Mouse (Mus musculus) C2C12 (cell line): ENCODE results near the gene Medag.

Experiments
- CEBPB ChIP-seq: IDR thresholded peaks from one replicate; pipeline ENCODE4 v1.6.1; 2011; ENCODE audit warnings: low read depth, mild to moderate bottlenecking, control low read depth, moderate library complexity
- CTCF ChIP-seq: IDR thresholded peaks from one replicate; pipeline ENCODE4 v1.5.1; 2011; ENCODE audit not compliant: control insufficient read depth, insufficient read depth, insufficient read length
- MAX ChIP-seq: IDR thresholded peaks from one replicate; pipeline ENCODE4 v1.6.1; 2011; ENCODE audit warnings: mild to moderate bottlenecking, control low read depth
- USF1 ChIP-seq: IDR thresholded peaks from one replicate; pipeline ENCODE4 v1.6.1; 2011; ENCODE audit warnings: low read depth, mild to moderate bottlenecking, control low read depth, moderate library complexity

DNA sequence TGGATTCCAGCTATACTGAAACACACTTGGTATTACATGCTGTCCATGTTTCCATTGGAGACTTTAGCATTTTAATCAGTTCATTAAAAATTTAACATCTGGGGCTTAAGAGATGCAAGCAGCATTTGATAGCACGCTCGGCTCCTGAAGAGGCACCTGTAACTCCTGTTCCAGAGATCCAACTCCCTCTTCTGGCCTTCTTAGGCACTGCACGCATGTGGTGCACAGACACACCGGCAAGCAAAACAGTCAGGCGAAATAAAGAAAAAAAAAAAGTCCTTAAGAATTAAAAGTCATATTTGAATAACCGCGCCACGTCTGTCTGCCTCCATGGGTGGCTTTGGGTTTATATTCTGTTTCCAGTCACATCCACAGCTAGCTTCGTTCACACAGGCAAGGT lies 62.6 kb downstream of the Medag start:
- no peak for TF ChIP-seq CTCF
- TF ChIP-seq USF1: no peak
- no peak for TF ChIP-seq MAX
- no peak for TF ChIP-seq CEBPB
